8 mouse cellular contexts compared by ENCODE assay signal in genomic region chr2:80315242-80316161, GRCm38 (mm10). TPM values are rescaled to one million over a fixed set of nuclear protein-coding genes. Genes with fewer than 3 reads are reported as not detected.
DNase-seq lines count a peak whose midpoint lies in the region; ATAC-seq and TF ChIP-seq lines count a peak whose summit lies in the region.

Gene Dnajc10 (plus strand): TSS chr2:80315466.

- peak; percentile 90 for TF ChIP-seq POLR2A in brain, embryonic 14.5 days (IDR thresholded peaks at IDR 0.05; ENCODE audit: borderline replicate concordance, extremely low read depth, insufficient read depth, insufficient read length, poor library complexity, severe bottlenecking)
- 0 out of 2 replicates have a peak, but pooled peaks have one; percentile 44 for TF ChIP-seq POLR2A in liver, adult 2 months (IDR thresholded peaks at IDR 0.05; ENCODE audit: extremely low read depth, insufficient read depth, low read length)
- peak; percentile 98 for TF ChIP-seq POLR2A in myocyte (IDR thresholded peaks at IDR 0.05; ENCODE audit: insufficient read length, low read depth)

- peak; percentile 92 for ATAC-seq in heart, embryonic 11.5 days (replicated peaks; ENCODE audit: insufficient number of reproducible peaks, low FRiP score, low TSS enrichment)
- peak; percentile 97 for ATAC-seq in kidney, embryonic 16.5 days (ENCODE audit: low FRiP score, low TSS enrichment)

- peak within 1 kb of the TSS; percentile 97 for H3K27ac ChIP-seq in heart, embryonic 11.5 days (ENCODE audit: low read depth, low read length)
- H3K27ac ChIP-seq in kidney, embryonic 16.5 days (ENCODE audit: low read length): peak within 1 kb of the TSS; percentile 98
- peak within 1 kb of the TSS; percentile 83 for H3K27ac ChIP-seq in liver, adult 2 months (replicated peaks; ENCODE audit: insufficient read depth, low read depth, low read length)

- no peaks in the 10 kb centered on the region for H3K27me3 ChIP-seq in C2C12 (ENCODE audit: control insufficient read depth, insufficient read depth, insufficient read length)
- 0 out of 2 replicates have a peak, but pooled peaks cover 3% of the 10 kb centered on the region for H3K27me3 ChIP-seq in erythroblast, embryonic 14.5 days (ENCODE audit: control insufficient read depth)
- no peaks in the 10 kb centered on the region for H3K27me3 ChIP-seq in heart, embryonic 11.5 days (ENCODE audit: control insufficient read depth, insufficient read depth, low read length)
- H3K27me3 ChIP-seq in kidney, embryonic 16.5 days (ENCODE audit: insufficient read depth, low read length): no peaks in the 10 kb centered on the region
- no peaks in the 10 kb centered on the region for H3K27me3 ChIP-seq in liver, adult 2 months (ENCODE audit: control insufficient read depth, insufficient read depth, low read length)
- no peaks in the 10 kb centered on the region for H3K27me3 ChIP-seq in myocyte (ENCODE audit: control insufficient read depth, insufficient read depth, insufficient read length)
- H3K27me3 ChIP-seq in splenic B cell, adult 2 months (ENCODE audit: control insufficient read depth, insufficient read depth, low read length, poor library complexity, severe bottlenecking): no peaks in the 10 kb centered on the region

- H3K79me3 ChIP-seq in C2C12 (ENCODE audit: low read depth): peaks cover 8% of the 10 kb centered on the region

- H3K4me1 ChIP-seq in erythroblast, embryonic 14.5 days (ENCODE audit: control insufficient read depth): peaks cover 20% of the 10 kb centered on the region
- H3K4me1 ChIP-seq in heart, embryonic 11.5 days (ENCODE audit: control insufficient read depth, insufficient read depth, low read length): no peaks in the 10 kb centered on the region
- peaks cover 15% of the 10 kb centered on the region for H3K4me1 ChIP-seq in kidney, embryonic 16.5 days (ENCODE audit: insufficient read depth, low read length)
- 0 out of 2 replicates have a peak, but pooled peaks cover 7% of the 10 kb centered on the region for H3K4me1 ChIP-seq in liver, adult 2 months (ENCODE audit: control insufficient read depth, insufficient read depth, low read length)

- H3K9me3 ChIP-seq in erythroblast, embryonic 14.5 days (ENCODE audit: control insufficient read depth, low read length): no peaks in the 10 kb centered on the region
- no peaks in the 10 kb centered on the region for H3K9me3 ChIP-seq in heart, embryonic 11.5 days (replicated peaks; ENCODE audit: control insufficient read depth, low read length)
- H3K9me3 ChIP-seq in kidney, embryonic 16.5 days (ENCODE audit: low read length): no peaks in the 10 kb centered on the region

- peaks cover 23% of the 10 kb centered on the region for H3K36me3 ChIP-seq in C2C12 (ENCODE audit: control insufficient read depth, insufficient read depth)
- H3K36me3 ChIP-seq in erythroblast, embryonic 14.5 days (ENCODE audit: control insufficient read depth): peaks cover 17% of the 10 kb centered on the region
- no peaks in the 10 kb centered on the region for H3K36me3 ChIP-seq in heart, embryonic 11.5 days (ENCODE audit: control insufficient read depth, insufficient read depth, low read length)
- peaks cover 10% of the 10 kb centered on the region for H3K36me3 ChIP-seq in kidney, embryonic 16.5 days (ENCODE audit: insufficient read depth, low read length)
- peaks cover 10% of the 10 kb centered on the region; the same call in 1 of the 2 replicates for H3K36me3 ChIP-seq in liver, adult 2 months (ENCODE audit: control insufficient read depth, insufficient read depth, low read length)
- H3K36me3 ChIP-seq in myocyte (ENCODE audit: control insufficient read depth, insufficient read depth): peaks cover 15% of the 10 kb centered on the region
- 0 out of 2 replicates have a peak, but pooled peaks cover 2% of the 10 kb centered on the region for H3K36me3 ChIP-seq in splenic B cell, adult 2 months (ENCODE audit: control insufficient read depth, insufficient read depth, low read length, poor library complexity, severe bottlenecking)

- H3K4me3 ChIP-seq in C2C12 (ENCODE audit: insufficient read depth, poor library complexity, severe bottlenecking) (peak within 1 kb of the TSS; percentile 82), myocyte (peak within 1 kb of the TSS; percentile 55)
- peak within 1 kb of the TSS; percentile 95 for H3K4me3 ChIP-seq in erythroblast, embryonic 14.5 days (replicated peaks)
- H3K4me3 ChIP-seq in heart, embryonic 11.5 days (ENCODE audit: low read depth, low read length): peak within 1 kb of the TSS; percentile 92
- peak within 1 kb of the TSS; percentile 92 for H3K4me3 ChIP-seq in kidney, embryonic 16.5 days (ENCODE audit: low read length)
- H3K4me3 ChIP-seq in liver, adult 2 months (ENCODE audit: insufficient read depth, low read depth, low read length): peak within 1 kb of the TSS; percentile 99

- H3K4me2 ChIP-seq in heart, embryonic 11.5 days: peak within 1 kb of the TSS; percentile 84
- H3K4me2 ChIP-seq in kidney, embryonic 16.5 days (replicated peaks; ENCODE audit: low read depth, low read length): peak within 1 kb of the TSS; percentile 59
- H3K4me2 ChIP-seq in myocyte (ENCODE audit: low read depth): peak within 1 kb of the TSS; percentile 85

- H3ac ChIP-seq in C2C12 (ENCODE audit: control insufficient read depth, insufficient read length, low read depth) (peak within 1 kb of the TSS; percentile 95), myocyte (ENCODE audit: control insufficient read depth, insufficient read length) (peak within 1 kb of the TSS; percentile 69)

- peak within 1 kb of the TSS; percentile 93 for H3K9ac ChIP-seq in heart, embryonic 11.5 days (ENCODE audit: low read depth, low read length)
- peak within 1 kb of the TSS; percentile 95 for H3K9ac ChIP-seq in kidney, embryonic 16.5 days (replicated peaks; ENCODE audit: low read length)
- peak within 1 kb of the TSS; percentile 97 for H3K9ac ChIP-seq in liver, adult 2 months (ENCODE audit: low read depth, low read length)

- TF ChIP-seq CTCF in C2C12 (IDR thresholded peaks at IDR 0.05; ENCODE audit: control insufficient read depth, insufficient read depth, insufficient read length): no peak
- TF ChIP-seq CTCF in brain, embryonic 14.5 days (IDR thresholded peaks at IDR 0.05; ENCODE audit: borderline replicate concordance, extremely low read depth, insufficient read depth, insufficient read length): no peak
- no peak for TF ChIP-seq CTCF in liver, adult 2 months (IDR thresholded peaks at IDR 0.05; ENCODE audit: low read depth, low read length)

- H3K79me2 ChIP-seq in C2C12 (ENCODE audit: control insufficient read depth, insufficient read depth): peaks cover 23% of the 10 kb centered on the region
- H3K79me2 ChIP-seq in liver, adult 2 months (ENCODE audit: control insufficient read depth, insufficient read depth, low read length): peaks cover 5% of the 10 kb centered on the region; the same call in 1 of the 2 replicates
- peaks cover 7% of the 10 kb centered on the region for H3K79me2 ChIP-seq in myocyte (ENCODE audit: control insufficient read depth, insufficient read depth)

- WGBS in heart, embryonic 11.5 days (ENCODE audit: insufficient replicate concordance): under 1% methylated on average over 71 of the region's 72 CpGs
- WGBS in kidney, embryonic 16.5 days: under 1% methylated on average over 64 of the region's 72 CpGs
- under 1% methylated on average over 71 of the region's 72 CpGs for WGBS in liver, adult 2 months

- DNase-seq in brain, embryonic 14.5 days (ENCODE audit: low read depth): peak; percentile 96
- DNase-seq in liver, adult 2 months (ENCODE audit: extremely low read depth, low read depth, low spot score): peak; percentile 69
- DNase-seq in splenic B cell, adult 2 months (ENCODE audit: low read depth, low spot score): peak; percentile 88

TF ChIP-seq in C2C12, 6 proteins besides CTCF, POLR2A, EP300 and RAD21:
- no peak for TF ChIP-seq CEBPB (IDR thresholded peaks at IDR 0.05; ENCODE audit: low read depth)
- TF ChIP-seq MAX (IDR thresholded peaks at IDR 0.05): peak; percentile 74
- no peak for TF ChIP-seq MYOD1 (IDR thresholded peaks at IDR 0.05; ENCODE audit: control insufficient read depth, insufficient read length, low read depth)
- TF ChIP-seq MYOG (IDR thresholded peaks at IDR 0.05; ENCODE audit: control insufficient read depth, extremely low read depth, insufficient read length): no peak
- TF ChIP-seq USF1 (IDR thresholded peaks at IDR 0.05; ENCODE audit: low read depth): no peak
TF ChIP-seq in C2C12: peak in this region for 1.

TF ChIP-seq in myocyte, 11 proteins besides CTCF, POLR2A, EP300 and RAD21:
- TF ChIP-seq CEBPB (IDR thresholded peaks at IDR 0.05; ENCODE audit: insufficient read depth, poor library complexity, severe bottlenecking) (no peak), TCF3 (IDR thresholded peaks at IDR 0.05; ENCODE audit: insufficient read length, low read depth) (no peak), MAX (IDR thresholded peaks at IDR 0.05; ENCODE audit: low read depth) (no peak), USF1 (IDR thresholded peaks at IDR 0.05; ENCODE audit: low read depth) (no peak), E2F4 (IDR thresholded peaks at IDR 0.05; ENCODE audit: insufficient read depth) (peak; percentile 63), REST (IDR thresholded peaks at IDR 0.05; ENCODE audit: insufficient read depth, insufficient read length) (no peak), POLR2AphosphoS2 (IDR thresholded peaks at IDR 0.05; ENCODE audit: insufficient read length, low read depth) (peak; percentile 87), SRF (IDR thresholded peaks at IDR 0.05; ENCODE audit: control insufficient read depth, insufficient read length, low read depth) (no peak), MYOG (IDR thresholded peaks at IDR 0.05; ENCODE audit: control insufficient read depth in 1 of 3, insufficient read depth in 1 of 3, insufficient read length in 2 of 3, low read depth in 2 of 3) (no peak), MYOD1 (IDR thresholded peaks at IDR 0.05; ENCODE audit: control insufficient read depth in 1 of 3, insufficient read length in 2 of 3, low read depth in 2 of 3) (no peak), TCF12 (IDR thresholded peaks at IDR 0.05; ENCODE audit: insufficient read depth, poor library complexity, severe bottlenecking) (no peak)

RNA-seq across cellular contexts. Expression of gene Dnajc10, which starts in this region (rescaled TPM):
- polyA plus RNA-seq in C2C12 (2012; fragmentation: generic; extraction: Trizol) (36.5 TPM), myocyte (2012; fragmentation: generic; extraction: Trizol) (31.4 TPM)
- polyA plus RNA-seq in brain, embryonic 14.5 days (2012; rRNA removed): 44.9 and 51.5 TPM in 2 replicates
- 0.18 and 0.37 TPM in 2 replicates for polyA plus RNA-seq in erythroblast, embryonic 14.5 days (2012)
- polyA plus RNA-seq in heart, embryonic 11.5 days (2014; fragmentation: Nextera tagmentation; extraction: Ambion mirVana): 63.7 and 75.8 TPM in 2 replicates
- 92.2 and 92.3 TPM in 2 replicates for polyA plus RNA-seq in kidney, embryonic 16.5 days (2015; fragmentation: Nextera tagmentation; extraction: Ambion mirVana)
- 22.5 and 22.8 TPM in 2 replicates for total RNA-seq in liver, adult 2 months (2014; rRNA removed)
- polyA plus RNA-seq in liver, adult 2 months (2012; rRNA removed): 6.8 and 7.0 TPM in 2 replicates

Comparison
In these comparisons a context has a peak if more than half of its experiments do, and no peak if none do; other contexts are left out.
1. Peak in every context shown above with its lines: DNase-seq, ATAC-seq, H3K4me3 ChIP-seq and H3K27ac ChIP-seq.
2. POLR2A ChIP-seq: peak in every context shown above with its lines; median percentile 98 in myocyte; 90 in brain, embryonic 14.5 days; 44 in liver, adult 2 months.